10 mouse cellular contexts compared by ENCODE assay signal in the genomic region with DNA sequence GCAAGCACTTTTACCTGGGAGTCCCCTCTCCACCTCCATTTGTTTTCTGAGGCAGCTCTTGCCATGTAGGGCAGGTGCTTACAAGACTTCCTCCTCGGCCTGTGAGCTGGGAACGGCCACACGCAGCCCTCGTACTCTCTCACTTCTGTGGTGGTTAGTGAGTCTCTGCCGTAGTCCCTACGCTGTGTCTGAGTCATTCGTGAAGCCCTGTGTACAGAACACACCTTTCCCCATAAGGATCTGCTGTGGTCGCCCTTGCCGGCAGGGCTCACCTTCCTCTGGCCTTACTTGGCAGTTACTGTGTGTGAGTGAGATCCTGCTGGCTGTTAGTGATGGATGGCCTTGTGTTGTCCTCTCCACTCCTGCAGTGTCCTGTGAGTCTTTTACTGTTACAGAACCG. TPM values are rescaled to one million over a fixed set of nuclear protein-coding genes. Genes with fewer than 3 reads are reported as not detected.
DNase-seq lines count a peak whose midpoint lies in the region; ATAC-seq and TF ChIP-seq lines count a peak whose summit lies in the region.
"Had no signal": no experiment of that assay in that cellular context is flagged by ENCODE, and none has a peak within 500 bp of the region (broad histone marks: within the 10 kb centered on the region; RNA-seq: fewer than 3 reads in every experiment).

No protein-coding gene starts in this region.

- H3K27me3 ChIP-seq in cerebellum, adult 2 months (ENCODE audit: control insufficient read depth, insufficient read depth, low read length) = no peaks in the 10 kb centered on the region
- H3K27me3 ChIP-seq in limb, embryonic 12.5 days = no peaks in the 10 kb centered on the region
- no peaks in the 10 kb centered on the region for H3K27me3 ChIP-seq in limb, embryonic 10.5 days (ENCODE audit: low read depth, poor library complexity, severe bottlenecking)
- no peaks in the 10 kb centered on the region for H3K27me3 ChIP-seq in forebrain, embryonic 10.5 days (ENCODE audit: poor library complexity, severe bottlenecking)
- H3K27me3 ChIP-seq in midbrain, embryonic 10.5 days (ENCODE audit: low read depth, poor library complexity, severe bottlenecking) = no peaks in the 10 kb centered on the region
- H3K27me3 ChIP-seq: Patski had no signal

- peak overlapping the region; percentile 62 for H3K27ac ChIP-seq in cerebellum, adult 2 months (ENCODE audit: insufficient read depth, low read length)
- H3K27ac ChIP-seq in limb, embryonic 12.5 days = 0 out of 2 replicates have a peak overlapping the region, but pooled peaks have one; percentile 19
- no peak overlapping the region for H3K27ac ChIP-seq in limb, embryonic 10.5 days
- H3K27ac ChIP-seq in forebrain, embryonic 10.5 days = no peak overlapping the region
- no peak overlapping the region for H3K27ac ChIP-seq in midbrain, embryonic 10.5 days (replicated peaks)

- no peak overlapping the region for H3K9ac ChIP-seq in limb, embryonic 12.5 days (replicated peaks)

- no peaks in the 10 kb centered on the region for H3K9me3 ChIP-seq in limb, embryonic 12.5 days
- no peaks in the 10 kb centered on the region for H3K9me3 ChIP-seq in limb, embryonic 10.5 days (replicated peaks)
- no peaks in the 10 kb centered on the region for H3K9me3 ChIP-seq in forebrain, embryonic 10.5 days
- no peaks in the 10 kb centered on the region for H3K9me3 ChIP-seq in midbrain, embryonic 10.5 days (replicated peaks)

- H3K4me3 ChIP-seq in cerebellum, adult 2 months (replicated peaks; ENCODE audit: insufficient read depth, low read depth, low read length) = no peak overlapping the region
- no peak overlapping the region for H3K4me3 ChIP-seq in limb, embryonic 12.5 days (replicated peaks)
- H3K4me3 ChIP-seq in limb, embryonic 10.5 days = no peak overlapping the region
- H3K4me3 ChIP-seq in forebrain, embryonic 10.5 days = no peak overlapping the region
- H3K4me3 ChIP-seq in midbrain, embryonic 10.5 days = no peak overlapping the region

- no peak for TF ChIP-seq POLR2A in cerebellum, adult 2 months (IDR thresholded peaks at IDR 0.05; ENCODE audit: borderline replicate concordance, insufficient read depth, low read length)

- peaks cover 39% of the 10 kb centered on the region for H3K4me1 ChIP-seq in cerebellum, adult 2 months (ENCODE audit: control insufficient read depth, insufficient read depth, low read length)
- no peaks in the 10 kb centered on the region for H3K4me1 ChIP-seq in limb, embryonic 12.5 days (replicated peaks)
- H3K4me1 ChIP-seq in limb, embryonic 10.5 days = no peaks in the 10 kb centered on the region
- H3K4me1 ChIP-seq in forebrain, embryonic 10.5 days = no peaks in the 10 kb centered on the region
- no peaks in the 10 kb centered on the region for H3K4me1 ChIP-seq in midbrain, embryonic 10.5 days

- no peak for TF ChIP-seq CTCF in cerebellum, adult 2 months (IDR thresholded peaks at IDR 0.05; ENCODE audit: borderline replicate concordance, insufficient read depth, low read depth, low read length)

- peaks cover 92% of the 10 kb centered on the region for H3K36me3 ChIP-seq in limb, embryonic 12.5 days
- peaks cover 94% of the 10 kb centered on the region for H3K36me3 ChIP-seq in limb, embryonic 10.5 days
- peaks cover 94% of the 10 kb centered on the region for H3K36me3 ChIP-seq in forebrain, embryonic 10.5 days (replicated peaks)
- peaks cover 95% of the 10 kb centered on the region for H3K36me3 ChIP-seq in midbrain, embryonic 10.5 days

- WGBS in cerebellum, adult 2 months = 43% methylated on average over 10 of the region's 10 CpGs
- 83% methylated on average over 10 of the region's 10 CpGs for WGBS in limb, embryonic 12.5 days
- 83% methylated on average over 10 of the region's 10 CpGs for WGBS in limb, embryonic 10.5 days
- 92% methylated on average over 10 of the region's 10 CpGs for WGBS in forebrain, embryonic 10.5 days
- 91% methylated on average over 10 of the region's 10 CpGs for WGBS in midbrain, embryonic 10.5 days

- no peak for ATAC-seq in cerebellum, adult (ENCODE audit: insufficient number of reproducible peaks, low FRiP score, low TSS enrichment)
- ATAC-seq in limb, embryonic 12.5 days (ENCODE audit: insufficient number of reproducible peaks, insufficient read depth, low FRiP score, low TSS enrichment, low read depth) = no peak
- ATAC-seq in inflammation-experienced regulatory T-cells, adult 6 months = peak; percentile 85

- no peak overlapping the region for H3K4me2 ChIP-seq in limb, embryonic 12.5 days

- DNase-seq in cerebellum, adult 2 months = peak; percentile 39 to 46
- DNase-seq in limb, embryonic 10.5 days (ENCODE audit: low spot score) = no peak
- DNase-seq in thymus, postnatal 0 days (ENCODE audit: low spot score) = peak; percentile 64
- DNase-seq in forebrain, embryonic 10.5 days (ENCODE audit: extremely low spot score, low spot score) = no peak
- DNase-seq in midbrain, embryonic 10.5 days (ENCODE audit: low spot score) = no peak
- DNase-seq: right cerebral cortex, postnatal 25 days had no signal

RNA-seq across cellular contexts. Expression of gene Rnf41, which starts 23.2 kb away (rescaled TPM):
- 88.0 and 90.5 TPM in 2 replicates for polyA plus RNA-seq in cerebellum, adult 2 months (2012; rRNA removed)
- 42.5 TPM in 2 replicates for polyA plus RNA-seq in limb, embryonic 12.5 days (2016; fragmentation: Nextera tagmentation; extraction: Ambion mirVana)
- polyA plus RNA-seq in limb, embryonic 10.5 days (2016; fragmentation: Nextera tagmentation; extraction: Ambion mirVana) = 41.9 and 43.6 TPM in 2 replicates
- 10 to 100 TPM; 25.2 to 42.2 (median 37.9) TPM for polyA plus RNA-seq in inflammation-experienced regulatory T-cells, adult 6 months (2017; shearing (Covaris generic))
- polyA plus RNA-seq in thymus, postnatal 0 days (2015; fragmentation: Nextera tagmentation; extraction: Ambion mirVana) = 30.0 and 31.7 TPM in 2 replicates
- 40.9 and 42.9 TPM in 2 replicates for polyA plus RNA-seq in forebrain, embryonic 10.5 days (2016; fragmentation: Nextera tagmentation; extraction: Ambion mirVana)
- 42.0 and 49.2 TPM in 2 replicates for polyA plus RNA-seq in midbrain, embryonic 10.5 days (2016; fragmentation: Nextera tagmentation; extraction: Ambion mirVana)

RNA-seq across cellular contexts. Expression of gene Nabp2, which starts 23.4 kb away (rescaled TPM):
- 78.9 and 83.6 TPM in 2 replicates for polyA plus RNA-seq in cerebellum, adult 2 months (2012; rRNA removed)
- 65.1 and 65.2 TPM in 2 replicates for polyA plus RNA-seq in limb, embryonic 12.5 days (2016; fragmentation: Nextera tagmentation; extraction: Ambion mirVana)
- 98.7 and 133 TPM in 2 replicates for polyA plus RNA-seq in limb, embryonic 10.5 days (2016; fragmentation: Nextera tagmentation; extraction: Ambion mirVana)
- 10 to 100 TPM; 68.8 to 87.0 (median 73.8) TPM for polyA plus RNA-seq in inflammation-experienced regulatory T-cells, adult 6 months (2017; shearing (Covaris generic))
- 59.0 and 68.0 TPM in 2 replicates for polyA plus RNA-seq in thymus, postnatal 0 days (2015; fragmentation: Nextera tagmentation; extraction: Ambion mirVana)
- polyA plus RNA-seq in forebrain, embryonic 10.5 days (2016; fragmentation: Nextera tagmentation; extraction: Ambion mirVana) = 161 and 164 TPM in 2 replicates
- polyA plus RNA-seq in midbrain, embryonic 10.5 days (2016; fragmentation: Nextera tagmentation; extraction: Ambion mirVana) = 149 and 151 TPM in 2 replicates

RNA-seq across cellular contexts. Expression of gene Smarcc2, which starts 24.4 kb away (rescaled TPM):
- 239 and 260 TPM in 2 replicates for polyA plus RNA-seq in cerebellum, adult 2 months (2012; rRNA removed)
- 105 and 120 TPM in 2 replicates for polyA plus RNA-seq in limb, embryonic 12.5 days (2016; fragmentation: Nextera tagmentation; extraction: Ambion mirVana)
- polyA plus RNA-seq in limb, embryonic 10.5 days (2016; fragmentation: Nextera tagmentation; extraction: Ambion mirVana) = 64.2 and 91.3 TPM in 2 replicates
- polyA plus RNA-seq in inflammation-experienced regulatory T-cells, adult 6 months (2017; shearing (Covaris generic)) = 10 to 100 TPM; 53.1 to 64.4 (median 57.2) TPM
- polyA plus RNA-seq in thymus, postnatal 0 days (2015; fragmentation: Nextera tagmentation; extraction: Ambion mirVana) = 37.2 and 41.7 TPM in 2 replicates
- polyA plus RNA-seq in forebrain, embryonic 10.5 days (2016; fragmentation: Nextera tagmentation; extraction: Ambion mirVana) = 72.0 and 73.6 TPM in 2 replicates
- polyA plus RNA-seq in midbrain, embryonic 10.5 days (2016; fragmentation: Nextera tagmentation; extraction: Ambion mirVana) = 75.2 and 110 TPM in 2 replicates

RNA-seq across cellular contexts. Expression of gene Slc39a5, which starts 33.7 kb away (rescaled TPM):
- 0.13 TPM in 1 of 2 replicates, not detected in the other for polyA plus RNA-seq in cerebellum, adult 2 months (2012; rRNA removed)
- not detected in 2 replicates for polyA plus RNA-seq in limb, embryonic 12.5 days (2016; fragmentation: Nextera tagmentation; extraction: Ambion mirVana)
- 0.21 TPM in 1 of 2 replicates, not detected in the other for polyA plus RNA-seq in limb, embryonic 10.5 days (2016; fragmentation: Nextera tagmentation; extraction: Ambion mirVana)
- polyA plus RNA-seq in inflammation-experienced regulatory T-cells, adult 6 months (2017; shearing (Covaris generic)) = not detected
- polyA plus RNA-seq in thymus, postnatal 0 days (2015; fragmentation: Nextera tagmentation; extraction: Ambion mirVana) = 0.38 and 0.44 TPM in 2 replicates
- 0.30 TPM in 1 of 2 replicates, not detected in the other for polyA plus RNA-seq in forebrain, embryonic 10.5 days (2016; fragmentation: Nextera tagmentation; extraction: Ambion mirVana)
- polyA plus RNA-seq in midbrain, embryonic 10.5 days (2016; fragmentation: Nextera tagmentation; extraction: Ambion mirVana) = 0.06 and 0.19 TPM in 2 replicates

RNA-seq across cellular contexts. Expression of gene Ankrd52, which starts 57.8 kb away (rescaled TPM):
- polyA plus RNA-seq in cerebellum, adult 2 months (2012; rRNA removed) = 40.6 and 41.6 TPM in 2 replicates
- polyA plus RNA-seq in limb, embryonic 12.5 days (2016; fragmentation: Nextera tagmentation; extraction: Ambion mirVana) = 13.5 and 14.8 TPM in 2 replicates
- polyA plus RNA-seq in limb, embryonic 10.5 days (2016; fragmentation: Nextera tagmentation; extraction: Ambion mirVana) = 15.9 and 16.5 TPM in 2 replicates
- polyA plus RNA-seq in inflammation-experienced regulatory T-cells, adult 6 months (2017; shearing (Covaris generic)) = 1 to 10 TPM; 1.7 to 6.7 (median 3.6) TPM
- 7.4 and 9.9 TPM in 2 replicates for polyA plus RNA-seq in thymus, postnatal 0 days (2015; fragmentation: Nextera tagmentation; extraction: Ambion mirVana)
- 11.1 and 13.1 TPM in 2 replicates for polyA plus RNA-seq in forebrain, embryonic 10.5 days (2016; fragmentation: Nextera tagmentation; extraction: Ambion mirVana)
- 9.0 and 9.2 TPM in 2 replicates for polyA plus RNA-seq in midbrain, embryonic 10.5 days (2016; fragmentation: Nextera tagmentation; extraction: Ambion mirVana)

Comparison
In these comparisons a context has a peak if more than half of its experiments do, and no peak if none do; other contexts are left out.
1. H3K27ac ChIP-seq: peak in cerebellum, adult 2 months (single experiment) and limb, embryonic 12.5 days (single experiment); none in limb, embryonic 10.5 days (single experiment), forebrain, embryonic 10.5 days (single experiment) and midbrain, embryonic 10.5 days (single experiment).
2. DNase-seq: peak in cerebellum, adult 2 months (2 of 2) and thymus, postnatal 0 days (single experiment); none in limb, embryonic 10.5 days (single experiment), forebrain, embryonic 10.5 days (single experiment) and midbrain, embryonic 10.5 days (single experiment).